ENCODE assay signal across 27 mouse cellular contexts in genomic region chr7:80273456-80273855, GRCm38 (mm10). TPM values are rescaled to one million over a fixed set of nuclear protein-coding genes. Genes with fewer than 3 reads are reported as not detected.
"Had no signal": no experiment of that assay in that cellular context is flagged by ENCODE, and none has a peak within 500 bp of the region (broad histone marks: within the 10 kb centered on the region; RNA-seq: fewer than 3 reads in every experiment).

No protein-coding gene starts in this region.

- ATAC-seq: forebrain, embryonic 13.5 days; forebrain, embryonic 14.5 days; forebrain, embryonic 15.5 days; forebrain, embryonic 16.5 days; forebrain, postnatal 0 days had no signal

- DNase-seq: cerebellum, postnatal 14 days; cerebellum, postnatal 25 days; cerebellum, postnatal 36 days; embryo, embryonic 11 days; forebrain, postnatal 0 days; gastrocnemius, adult 2 months; gastrocnemius, postnatal 10 days; gastrocnemius, postnatal 14 days; gastrocnemius, postnatal 25 days; gastrocnemius, postnatal 36 days; heart, adult 11 months; heart, adult 18-20 months; heart, adult 2 months had no signal

- H3K27me3 ChIP-seq: embryonic facial prominence, embryonic 12.5 days; embryonic facial prominence, embryonic 13.5 days; embryonic facial prominence, embryonic 15.5 days; forebrain, embryonic 12.5 days; forebrain, embryonic 13.5 days; forebrain, embryonic 15.5 days had no signal

- H3K4me3 ChIP-seq: embryonic facial prominence, embryonic 10.5 days; embryonic facial prominence, embryonic 12.5 days; embryonic facial prominence, embryonic 13.5 days; embryonic facial prominence, embryonic 15.5 days; erythroblast, embryonic 14.5 days; forebrain, embryonic 10.5 days; forebrain, embryonic 12.5 days; forebrain, embryonic 13.5 days; forebrain, embryonic 15.5 days; gastrocnemius, adult 2 months; heart, adult 2 months; heart, embryonic 10.5 days had no signal

RNA-seq across cellular contexts. Expression of gene Ttll13, which starts 27.3 kb away (rescaled TPM):
- total RNA-seq: common myeloid progenitor, adult 5-6 weeks; gastrocnemius, postnatal 25 days; granulocyte monocyte progenitor cell, adult 5-6 weeks had no signal
